Mouse (Mus musculus): ENCODE data around the gene Myt1l. TPM values are rescaled to one million over a fixed set of nuclear protein-coding genes. Genes with fewer than 3 reads are reported as not detected.

Gene Myt1l
- polyA plus RNA-seq, 1 experiment, result 86.4 TPM

DNA sequence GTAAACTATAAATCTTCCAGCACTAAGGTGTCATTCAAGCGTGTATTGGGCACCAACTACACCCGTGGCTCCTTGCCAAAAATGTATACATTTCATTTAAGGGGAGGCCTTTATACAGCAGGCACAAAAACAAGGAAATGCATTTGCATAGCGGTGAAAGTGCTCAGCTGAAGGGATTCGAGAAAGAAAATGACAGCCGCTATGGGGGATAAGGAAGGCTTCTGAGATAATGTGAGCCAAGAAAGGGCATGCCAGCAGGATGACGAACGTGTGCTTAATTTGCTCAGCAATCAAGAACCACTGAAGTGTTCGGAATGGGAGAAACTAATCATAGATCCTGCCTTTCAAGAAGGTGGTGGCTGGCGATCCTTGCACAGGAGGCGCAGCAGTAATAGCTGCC is 170.8 kb downstream of the Myt1l start:
- no peak for TF ChIP-seq CTCF (IDR thresholded peaks at IDR 0.05; ENCODE audit: borderline replicate concordance, extremely low read depth, insufficient read depth, insufficient read length)
- TF ChIP-seq POLR2A (IDR thresholded peaks at IDR 0.05; ENCODE audit: borderline replicate concordance, extremely low read depth, insufficient read depth, insufficient read length, poor library complexity, severe bottlenecking), result no peak
- peak; percentile 98 for DNase-seq (ENCODE audit: low read depth)

DNA sequence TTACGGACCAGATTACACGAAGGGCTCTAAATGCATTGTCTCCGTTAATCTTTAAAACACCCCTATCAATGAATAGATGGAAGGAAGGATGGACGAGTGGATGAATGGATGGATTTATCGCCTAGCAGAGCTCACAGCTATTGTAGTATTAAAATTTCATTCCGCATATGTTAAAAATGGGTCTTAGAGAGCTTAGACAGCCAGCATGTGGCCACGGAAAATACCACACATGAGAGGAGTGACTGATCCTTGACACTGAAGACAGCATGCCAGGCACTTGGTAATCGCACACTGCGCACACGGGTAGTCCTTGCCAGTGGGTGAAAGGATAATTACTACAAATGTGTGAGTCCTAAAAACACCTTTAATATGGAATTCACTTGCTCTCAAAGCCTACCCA is 171.2 kb downstream of the Myt1l start:
- DNase-seq (ENCODE audit: low read depth), result peak; percentile 76
- TF ChIP-seq POLR2A (IDR thresholded peaks at IDR 0.05; ENCODE audit: borderline replicate concordance, extremely low read depth, insufficient read depth, insufficient read length, poor library complexity, severe bottlenecking) (no peak), CTCF (IDR thresholded peaks at IDR 0.05; ENCODE audit: borderline replicate concordance, extremely low read depth, insufficient read depth, insufficient read length) (no peak)

DNA sequence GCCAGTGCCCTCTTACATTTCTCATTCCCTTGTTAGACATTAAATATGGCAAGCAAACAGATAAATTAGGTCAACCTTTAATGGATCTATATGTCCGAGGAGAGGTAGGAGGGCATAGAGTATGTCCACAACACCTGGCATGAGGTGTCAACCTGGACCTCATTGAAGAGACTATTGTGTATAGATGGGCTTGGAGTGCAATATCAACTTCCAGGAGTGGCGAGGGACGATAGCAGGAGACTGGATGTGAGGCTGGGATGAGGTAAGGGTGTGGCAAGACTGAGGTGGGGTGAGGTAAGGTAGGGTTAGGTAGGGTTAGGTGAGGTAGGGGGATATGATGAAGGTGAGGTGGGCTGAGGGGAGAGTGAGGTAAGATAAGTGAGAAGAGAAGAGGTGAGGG is 171.8 kb downstream of the Myt1l start:
- no peak for DNase-seq (ENCODE audit: low read depth)
- TF ChIP-seq POLR2A (IDR thresholded peaks at IDR 0.05; ENCODE audit: borderline replicate concordance, extremely low read depth, insufficient read depth, insufficient read length, poor library complexity, severe bottlenecking), result no peak
- no peak for TF ChIP-seq CTCF (IDR thresholded peaks at IDR 0.05; ENCODE audit: borderline replicate concordance, extremely low read depth, insufficient read depth, insufficient read length)

DNA sequence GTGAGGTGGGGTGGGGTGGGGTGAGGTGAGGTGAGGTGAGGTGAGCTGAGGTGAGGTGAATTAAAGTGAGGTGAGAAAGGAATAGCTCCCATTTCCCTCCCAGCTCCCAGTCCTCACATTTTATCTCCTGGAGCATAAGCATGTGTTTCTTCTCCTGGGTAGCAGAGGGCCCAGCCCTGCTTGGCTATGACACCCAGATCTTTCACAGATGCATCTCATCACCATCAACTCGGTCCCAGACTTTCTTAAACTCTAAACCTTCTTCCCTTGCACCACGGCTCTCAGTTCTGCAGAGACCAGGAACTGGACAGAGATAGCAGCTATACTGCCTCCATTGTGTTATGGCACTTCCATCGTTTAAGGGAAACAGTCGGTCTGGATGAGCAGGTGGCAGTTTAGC is 172.9 kb downstream of the Myt1l start:
- TF ChIP-seq CTCF (IDR thresholded peaks at IDR 0.05; ENCODE audit: borderline replicate concordance, extremely low read depth, insufficient read depth, insufficient read length) (no peak), POLR2A (IDR thresholded peaks at IDR 0.05; ENCODE audit: borderline replicate concordance, extremely low read depth, insufficient read depth, insufficient read length, poor library complexity, severe bottlenecking) (no peak)

DNA sequence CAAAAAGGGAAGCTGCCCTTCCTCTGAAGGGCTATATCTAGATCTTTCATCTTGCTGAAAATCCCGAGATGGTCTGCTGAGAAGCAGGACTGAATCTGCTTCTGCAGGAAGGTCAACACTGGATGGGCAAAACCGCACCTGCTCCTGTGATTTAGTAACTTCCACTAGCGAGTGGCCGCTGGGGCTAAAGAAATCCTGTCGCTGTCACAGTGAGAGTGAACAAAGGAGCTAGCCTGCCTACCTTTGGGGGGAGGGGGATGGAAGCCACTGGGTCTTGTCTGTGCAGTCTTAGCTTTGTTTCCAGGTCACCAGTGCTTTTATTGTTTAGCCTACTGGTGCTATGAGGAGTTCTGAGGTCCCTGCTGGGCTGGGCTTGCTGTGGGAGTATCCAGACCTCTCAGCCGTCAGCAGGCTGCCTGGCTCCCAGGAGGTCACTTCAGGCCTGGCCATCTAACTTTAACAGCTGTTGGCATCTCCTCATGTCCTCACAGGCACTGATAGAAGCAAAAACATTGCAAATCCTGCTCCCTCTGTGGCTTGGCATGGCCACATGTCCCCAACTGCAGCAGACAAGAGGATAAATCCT is 173.6 kb downstream of the Myt1l start:
- no peak for TF ChIP-seq POLR2A (IDR thresholded peaks at IDR 0.05; ENCODE audit: borderline replicate concordance, extremely low read depth, insufficient read depth, insufficient read length, poor library complexity, severe bottlenecking)
- TF ChIP-seq CTCF (IDR thresholded peaks at IDR 0.05; ENCODE audit: borderline replicate concordance, extremely low read depth, insufficient read depth, insufficient read length), result no peak
- DNase-seq (ENCODE audit: low read depth), result peak; percentile 57

More for the DNA sequence above, 172.9 kb downstream of the Myt1l start:
- DNase-seq (ENCODE audit: low read depth), result no peak

DNA sequence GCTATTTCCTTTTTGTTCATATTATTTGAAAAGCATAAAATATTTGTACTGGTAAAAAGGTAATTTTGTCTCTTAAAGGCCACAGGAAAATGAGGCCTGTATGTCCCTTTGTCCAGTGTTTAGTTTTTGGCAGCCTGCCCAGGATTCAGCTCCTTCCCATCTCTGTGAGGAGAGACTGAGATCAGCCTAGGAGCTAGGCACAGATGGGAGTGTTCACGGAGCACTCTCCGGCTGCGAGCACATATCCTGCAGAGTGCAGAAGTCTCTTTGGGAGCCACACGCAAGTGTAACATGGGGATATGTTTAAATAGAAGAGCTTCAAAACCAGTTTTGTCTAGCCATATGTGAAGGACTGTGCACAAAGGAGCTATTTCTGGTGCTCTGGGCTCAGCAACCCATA is 174.4 kb downstream of the Myt1l start:
- no peak for TF ChIP-seq CTCF (IDR thresholded peaks at IDR 0.05; ENCODE audit: borderline replicate concordance, extremely low read depth, insufficient read depth, insufficient read length)
- no peak for TF ChIP-seq POLR2A (IDR thresholded peaks at IDR 0.05; ENCODE audit: borderline replicate concordance, extremely low read depth, insufficient read depth, insufficient read length, poor library complexity, severe bottlenecking)
- DNase-seq (ENCODE audit: low read depth), result peak; percentile 89

DNA sequence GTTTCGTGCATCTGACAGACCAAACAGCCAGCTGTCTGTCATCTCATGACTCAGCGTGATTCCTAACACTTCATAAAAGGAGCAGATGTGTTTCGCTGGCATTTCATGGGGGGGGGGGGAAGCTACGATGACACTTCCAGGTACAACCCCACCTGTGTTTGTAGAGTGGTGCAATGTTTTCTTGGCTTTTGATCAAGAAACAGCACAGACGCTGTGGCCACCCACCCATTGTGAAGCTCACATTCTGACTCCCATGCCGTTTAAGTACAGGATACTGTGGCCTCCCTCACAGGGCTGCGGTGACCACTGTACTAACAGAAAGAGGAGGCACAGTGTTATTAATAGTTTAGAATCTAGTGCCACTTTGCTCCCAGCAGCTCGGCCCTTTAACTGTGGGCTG is 175.4 kb downstream of the Myt1l start:
- TF ChIP-seq CTCF (IDR thresholded peaks at IDR 0.05; ENCODE audit: borderline replicate concordance, extremely low read depth, insufficient read depth, insufficient read length), result no peak
- no peak for TF ChIP-seq POLR2A (IDR thresholded peaks at IDR 0.05; ENCODE audit: borderline replicate concordance, extremely low read depth, insufficient read depth, insufficient read length, poor library complexity, severe bottlenecking)
- DNase-seq (ENCODE audit: low read depth), result peak; percentile 41

DNA sequence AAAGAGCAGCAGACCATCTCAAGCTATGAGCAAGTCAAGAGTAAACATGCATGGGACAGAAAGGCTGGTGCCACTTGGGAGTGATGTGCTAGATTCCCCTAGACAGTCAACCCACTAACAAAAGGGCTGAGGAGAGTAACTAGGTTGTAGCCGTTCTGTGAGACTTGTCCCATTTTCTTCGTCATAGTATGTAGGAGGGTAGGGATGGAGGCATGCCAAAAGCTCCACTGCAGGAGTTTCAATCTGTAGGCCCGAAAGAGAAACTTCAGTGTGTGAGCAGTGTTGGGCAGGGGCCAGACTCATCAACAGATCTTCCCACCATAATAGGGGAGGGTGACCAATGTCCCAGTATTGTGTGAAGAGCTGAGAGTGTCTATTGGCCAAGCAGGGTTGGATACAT is 178.9 kb downstream of the Myt1l start:
- no peak for DNase-seq (ENCODE audit: low read depth)

DNA sequence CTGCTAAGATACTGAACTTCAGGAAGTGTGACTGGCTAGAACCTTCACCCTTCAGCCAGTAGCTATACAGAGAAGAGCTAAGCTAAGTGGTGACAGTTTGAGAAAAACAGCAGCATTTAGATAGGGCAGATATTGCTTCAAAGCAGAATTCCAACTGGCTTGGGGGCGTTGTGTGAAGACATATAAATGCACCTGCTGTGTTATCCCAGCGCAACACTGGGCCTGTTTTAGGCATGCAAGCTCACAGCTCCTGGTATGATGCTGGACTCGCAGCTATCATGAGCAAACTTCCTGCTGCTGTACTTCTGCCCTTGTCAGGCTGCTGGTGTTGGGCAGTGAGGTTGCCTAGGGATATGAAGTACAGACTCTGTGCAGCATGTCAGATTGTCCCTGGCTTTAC is 180.0 kb downstream of the Myt1l start:
- TF ChIP-seq POLR2A (IDR thresholded peaks at IDR 0.05; ENCODE audit: borderline replicate concordance, extremely low read depth, insufficient read depth, insufficient read length, poor library complexity, severe bottlenecking) (no peak), CTCF (IDR thresholded peaks at IDR 0.05; ENCODE audit: borderline replicate concordance, extremely low read depth, insufficient read depth, insufficient read length) (no peak)
- no peak for DNase-seq (ENCODE audit: low read depth)

More for the DNA sequence above, 178.9 kb downstream of the Myt1l start:
- no peak for TF ChIP-seq CTCF (IDR thresholded peaks at IDR 0.05; ENCODE audit: borderline replicate concordance, extremely low read depth, insufficient read depth, insufficient read length)
- TF ChIP-seq POLR2A (IDR thresholded peaks at IDR 0.05; ENCODE audit: borderline replicate concordance, extremely low read depth, insufficient read depth, insufficient read length, poor library complexity, severe bottlenecking), result no peak

DNA sequence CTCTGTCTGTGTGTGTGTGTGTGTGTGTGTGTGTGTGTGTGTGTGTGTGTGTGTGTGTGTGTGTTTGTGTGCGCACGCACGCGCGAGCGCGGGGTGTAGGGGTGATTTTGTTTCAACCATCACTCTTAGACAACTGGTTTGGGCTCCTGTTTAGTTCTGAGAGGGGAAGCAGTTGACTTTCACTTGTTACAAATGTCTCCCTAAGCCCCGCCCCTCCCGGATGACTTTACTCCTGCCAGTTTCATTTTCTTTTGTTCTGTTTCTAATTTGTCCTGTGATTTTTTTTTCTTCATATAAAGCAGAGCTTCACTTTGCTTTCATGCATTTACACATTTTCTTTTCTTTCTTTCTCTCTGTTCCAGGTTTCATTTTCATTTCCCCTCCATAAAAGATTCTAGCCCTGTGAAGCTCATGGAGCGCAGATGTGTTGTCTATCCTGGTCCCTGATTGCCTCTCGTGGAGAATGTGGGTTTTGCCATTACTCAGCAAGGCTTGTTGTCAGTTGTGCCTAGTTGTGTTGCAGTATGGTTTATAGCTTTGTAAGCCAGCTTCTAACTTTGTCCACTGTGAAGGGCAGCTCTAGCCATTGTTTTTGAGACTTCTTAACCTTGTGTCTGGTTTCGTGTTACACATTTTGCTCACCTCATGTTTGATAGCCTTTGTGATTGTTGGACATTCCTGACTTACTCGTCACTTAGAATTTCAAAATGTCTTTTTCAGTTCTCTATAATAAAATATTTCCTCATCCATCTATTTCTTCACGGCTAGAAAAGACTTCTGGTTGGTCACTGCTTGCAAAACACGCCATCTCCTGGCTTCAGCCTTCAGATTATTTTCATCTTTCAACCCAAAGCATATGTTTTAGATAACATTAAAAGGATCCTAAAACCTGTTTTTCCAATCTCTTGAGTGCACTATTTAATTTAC is 184.9 kb downstream of the Myt1l start:
- DNase-seq (ENCODE audit: low read depth), result no peak
- TF ChIP-seq POLR2A (IDR thresholded peaks at IDR 0.05; ENCODE audit: borderline replicate concordance, extremely low read depth, insufficient read depth, insufficient read length, poor library complexity, severe bottlenecking), result no peak
- no peak for TF ChIP-seq CTCF (IDR thresholded peaks at IDR 0.05; ENCODE audit: borderline replicate concordance, extremely low read depth, insufficient read depth, insufficient read length)

DNA sequence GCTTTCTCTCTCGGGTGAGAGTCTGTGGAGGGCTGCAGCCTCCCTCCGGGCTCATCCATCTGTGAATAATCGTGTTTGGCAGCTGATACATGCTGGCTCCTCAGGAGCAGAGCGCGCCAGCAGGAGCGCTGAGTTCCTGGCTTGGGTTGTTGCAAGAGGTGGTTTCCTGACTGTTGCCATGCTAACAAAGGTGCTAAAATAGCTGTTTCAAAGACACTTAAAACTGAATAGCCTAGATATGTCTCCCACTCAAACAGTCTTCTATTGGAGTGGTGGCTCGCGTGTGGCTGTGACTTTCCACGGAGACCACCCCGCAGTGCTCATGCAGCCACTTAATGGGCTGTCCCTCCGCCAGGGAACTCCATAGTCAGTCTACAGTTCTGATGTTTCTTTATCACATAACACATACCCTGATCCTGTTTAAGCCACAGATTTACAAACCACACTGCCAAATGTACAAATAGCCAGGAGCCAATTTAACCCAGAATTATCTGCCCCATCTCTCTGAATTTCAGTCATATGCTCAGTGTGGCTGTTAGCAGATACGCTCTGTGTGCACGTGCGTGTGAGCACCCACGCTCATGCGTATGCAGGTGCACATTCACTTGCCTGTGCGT is 195.6 kb downstream of the Myt1l start:
- DNase-seq (ENCODE audit: low read depth), result peak; percentile 92
- TF ChIP-seq CTCF (IDR thresholded peaks at IDR 0.05; ENCODE audit: borderline replicate concordance, extremely low read depth, insufficient read depth, insufficient read length) (no peak), POLR2A (IDR thresholded peaks at IDR 0.05; ENCODE audit: borderline replicate concordance, extremely low read depth, insufficient read depth, insufficient read length, poor library complexity, severe bottlenecking) (no peak)

All from brain, embryonic 14.5 days (tissue).